Mouse (Mus musculus) urinary bladder, adult 18-20 months (tissue): ENCODE data around the gene Rab10.

Experiments used
- DNase-seq, 2 experiments: peaks; one replicate each; pipeline ENCODE4 v3.0.0; 2022; ENCODE audit warnings: low spot score in 2 of 2, mixed read lengths in 2 of 2

Rab10 gene

GRCm38 (mm10) chr12:3296056-3296455, 13.7 kb downstream of the Rab10 start:
- no peak for DNase-seq

GRCm38 (mm10) chr12:3291849-3292248, 17.9 kb downstream of the Rab10 start:
- no peak for DNase-seq

GRCm38 (mm10) chr12:3291038-3291437, 18.7 kb downstream of the Rab10 start:
- no peak for DNase-seq

- DNase-seq = no peak
These were observed 21.3 kb downstream of the Rab10 start for GRCm38 (mm10) chr12:3288440-3288839.

- no peak for DNase-seq
These were observed 23.9 kb downstream of the Rab10 start for GRCm38 (mm10) chr12:3285919-3286318.

GRCm38 (mm10) chr12:3285377-3285776, 24.4 kb downstream of the Rab10 start:
- DNase-seq = no peak

GRCm38 (mm10) chr12:3284463-3284862, 25.3 kb downstream of the Rab10 start:
- no peak for DNase-seq

- DNase-seq = no peak
These were observed 25.8 kb downstream of the Rab10 start for GRCm38 (mm10) chr12:3283829-3284440.

- no peak for DNase-seq
These were observed 26.8 kb downstream of the Rab10 start for GRCm38 (mm10) chr12:3282954-3283353.

GRCm38 (mm10) chr12:3282520-3282919, 27.2 kb downstream of the Rab10 start:
- no peak for DNase-seq

- DNase-seq = no peak
These were observed 30.9 kb downstream of the Rab10 start for GRCm38 (mm10) chr12:3278880-3279339.

GRCm38 (mm10) chr12:3270818-3271217, 39.0 kb downstream of the Rab10 start:
- no peak for DNase-seq

GRCm38 (mm10) chr12:3267397-3267796, 42.4 kb downstream of the Rab10 start:
- DNase-seq = no peak

GRCm38 (mm10) chr12:3265188-3265587, 44.6 kb downstream of the Rab10 start:
- no peak for DNase-seq

- DNase-seq = no peak
These were observed 45.3 kb downstream of the Rab10 start for GRCm38 (mm10) chr12:3264449-3264848.

GRCm38 (mm10) chr12:3261596-3261995, 48.2 kb downstream of the Rab10 start:
- no peak for DNase-seq

GRCm38 (mm10) chr12:3255966-3256365, 53.8 kb downstream of the Rab10 start:
- DNase-seq = no peak

- no peak for DNase-seq
These were observed 54.3 kb downstream of the Rab10 start for GRCm38 (mm10) chr12:3255435-3255834.

GRCm38 (mm10) chr12:3253591-3253990, 56.2 kb downstream of the Rab10 start:
- DNase-seq = no peak

GRCm38 (mm10) chr12:3246091-3246490, 63.7 kb downstream of the Rab10 start:
- no peak for DNase-seq

- no peak for DNase-seq
These were observed 70.2 kb downstream of the Rab10 start for GRCm38 (mm10) chr12:3239544-3239943.

- DNase-seq = no peak
These were observed 71.3 kb downstream of the Rab10 start for GRCm38 (mm10) chr12:3238361-3239051.

- DNase-seq = no peak
These were observed 72.0 kb downstream of the Rab10 start for GRCm38 (mm10) chr12:3237799-3238198.
